Mouse (Mus musculus) E14TG2a.4 (cell line): ENCODE data around the gene 2010111I01Rik.

ENCODE experiments used
- H3K27me3 ChIP-seq: 2 replicates; pipeline ENCODE4 v1.6.1; 2014; ENCODE audit warnings: low read length, control low read depth; ENCODE audit not compliant: insufficient read depth
- H3K36me3 ChIP-seq: 2 replicates; pipeline ENCODE4 v1.6.1; 2014; ENCODE audit warnings: low read length, control low read depth; ENCODE audit not compliant: insufficient read depth
- H3K4me1 ChIP-seq: replicated peaks from 2 replicates; pipeline ENCODE4 v1.6.1; 2014; ENCODE audit warnings: low read depth, low read length, control low read depth
- H3K4me3 ChIP-seq: replicated peaks from 2 replicates; pipeline ENCODE4 v1.5.1; 2014; ENCODE audit warnings: mild to moderate bottlenecking, low read length
- H3K9me3 ChIP-seq: 2 replicates; pipeline ENCODE4 v1.6.1; 2014; ENCODE audit warnings: low read length, control low read depth
- CTCF ChIP-seq: conservative IDR thresholded peaks from 2 replicates; pipeline ENCODE4 v1.5.1; 2014; ENCODE audit warnings: low read length
- NANOG ChIP-seq: IDR thresholded peaks from 2 replicates; pipeline ENCODE4 v1.6.1; 2014; ENCODE audit warnings: borderline replicate concordance, low read length, mixed read lengths
- POU5F1 ChIP-seq: IDR thresholded peaks from 2 replicates; pipeline ENCODE4 v1.6.1; 2014; ENCODE audit warnings: low read length, borderline replicate concordance

Gene 2010111I01Rik

GRCm38 (mm10) chr13:63297003-63297402 is 332.3 kb downstream of the 2010111I01Rik start:
- Histone ChIP-seq H3K36me3 (peaks cover 74% of the 10 kb centered on the region), H3K4me3 (no peak overlapping the region), H3K9me3 (no peaks in the 10 kb centered on the region), H3K27me3 (no peaks in the 10 kb centered on the region), H3K4me1 (peaks cover 97% of the 10 kb centered on the region)
- TF ChIP-seq CTCF (no peak), POU5F1 (no peak), NANOG (no peak)

- Histone ChIP-seq H3K27me3 (no peaks in the 10 kb centered on the region), H3K9me3 (no peaks in the 10 kb centered on the region)
Observed at GRCm38 (mm10) chr13:63297933-63298332, 333.2 kb downstream of the 2010111I01Rik start.

GRCm38 (mm10) chr13:63298931-63299330 is 334.2 kb downstream of the 2010111I01Rik start:
- TF ChIP-seq NANOG = no peak
- TF ChIP-seq CTCF = no peak
- no peak for TF ChIP-seq POU5F1
- H3K9me3 ChIP-seq = peaks cover 6% of the 10 kb centered on the region

More at GRCm38 (mm10) chr13:63297933-63298332, 333.2 kb downstream of the 2010111I01Rik start:
- no peak for TF ChIP-seq POU5F1
- TF ChIP-seq CTCF = no peak
- TF ChIP-seq NANOG = no peak
- Histone ChIP-seq H3K36me3 (peaks cover 82% of the 10 kb centered on the region), H3K4me1 (peaks cover 97% of the 10 kb centered on the region), H3K4me3 (no peak overlapping the region)

GRCm38 (mm10) chr13:63300929-63301328 is 336.2 kb downstream of the 2010111I01Rik start:
- H3K4me3 ChIP-seq = peak overlapping the region; percentile 23
- H3K27me3 ChIP-seq = no peaks in the 10 kb centered on the region
- TF ChIP-seq CTCF (no peak), NANOG (no peak)
- H3K9me3 ChIP-seq = peaks cover 11% of the 10 kb centered on the region
- H3K36me3 ChIP-seq = peaks cover 97% of the 10 kb centered on the region
- H3K4me1 ChIP-seq = peaks cover 95% of the 10 kb centered on the region

More at GRCm38 (mm10) chr13:63298931-63299330, 334.2 kb downstream of the 2010111I01Rik start:
- Histone ChIP-seq H3K4me1 (peaks cover 97% of the 10 kb centered on the region), H3K4me3 (no peak overlapping the region), H3K36me3 (peaks cover 92% of the 10 kb centered on the region), H3K27me3 (no peaks in the 10 kb centered on the region)

- H3K36me3 ChIP-seq = peaks cover 88% of the 10 kb centered on the region
- TF ChIP-seq POU5F1 = no peak
- no peak for TF ChIP-seq CTCF
- TF ChIP-seq NANOG = no peak
- peak overlapping the region; percentile 23 for H3K4me3 ChIP-seq
- no peaks in the 10 kb centered on the region for H3K27me3 ChIP-seq
- H3K9me3 ChIP-seq = peaks cover 11% of the 10 kb centered on the region
- peaks cover 94% of the 10 kb centered on the region for H3K4me1 ChIP-seq
Observed at GRCm38 (mm10) chr13:63301764-63302209, 337.1 kb downstream of the 2010111I01Rik start.

GRCm38 (mm10) chr13:63302381-63302780 is 337.7 kb downstream of the 2010111I01Rik start:
- Histone ChIP-seq H3K4me1 (peaks cover 96% of the 10 kb centered on the region), H3K36me3 (peaks cover 82% of the 10 kb centered on the region), H3K4me3 (no peak overlapping the region), H3K9me3 (peaks cover 11% of the 10 kb centered on the region), H3K27me3 (no peaks in the 10 kb centered on the region)
- TF ChIP-seq NANOG = no peak
- no peak for TF ChIP-seq POU5F1
- TF ChIP-seq CTCF = no peak

- H3K27me3 ChIP-seq = no peaks in the 10 kb centered on the region
- no peak overlapping the region for H3K4me3 ChIP-seq
- peaks cover 73% of the 10 kb centered on the region for H3K36me3 ChIP-seq
- peaks cover 11% of the 10 kb centered on the region for H3K9me3 ChIP-seq
- no peak for TF ChIP-seq CTCF
- TF ChIP-seq POU5F1 = no peak
- TF ChIP-seq NANOG = no peak
- peaks cover 92% of the 10 kb centered on the region for H3K4me1 ChIP-seq
Observed at GRCm38 (mm10) chr13:63304124-63304792, 339.6 kb downstream of the 2010111I01Rik start.

GRCm38 (mm10) chr13:63304799-63305159 is 340.1 kb downstream of the 2010111I01Rik start:
- Histone ChIP-seq H3K36me3 (peaks cover 72% of the 10 kb centered on the region), H3K4me3 (0 out of 2 replicates have a peak overlapping the region, but pooled peaks have one; percentile 3), H3K4me1 (peaks cover 88% of the 10 kb centered on the region), H3K9me3 (peaks cover 11% of the 10 kb centered on the region), H3K27me3 (no peaks in the 10 kb centered on the region)
- no peak for TF ChIP-seq NANOG
- no peak for TF ChIP-seq POU5F1
- TF ChIP-seq CTCF = no peak
